Mouse (Mus musculus): ENCODE results near the gene Gamt. TPM values are rescaled to one million over a fixed set of nuclear protein-coding genes. Genes with fewer than 3 reads are reported as not detected.

Gamt gene
- polyA plus RNA-seq, 1 experiment from 2014 or later, result 24.3 TPM

- Histone ChIP-seq H3K27ac (no peak overlapping the region), H3K9ac (no peak overlapping the region), H3K36me3 (replicated peaks; ENCODE audit: control insufficient read depth, insufficient read depth) (peaks cover 45% of the 10 kb centered on the region), H3K4me3 (replicated peaks; ENCODE audit: low read length) (no peak overlapping the region), H3K4me1 (replicated peaks; ENCODE audit: control insufficient read depth, insufficient read depth, low read length) (peaks cover 2% of the 10 kb centered on the region), H3K9me3 (ENCODE audit: control insufficient read depth, low read length) (no peaks in the 10 kb centered on the region), H3K27me3 (ENCODE audit: control insufficient read depth, insufficient read depth, low read length) (no peaks in the 10 kb centered on the region), H3K4me2 (replicated peaks) (no peak overlapping the region)
- ATAC-seq (ENCODE audit: low FRiP score), result no peak
- DNase-seq (ENCODE audit: low spot score), result peak; percentile 55
- WGBS, result 36% methylated on average over 5 of the region's 5 CpGs
These were observed 15.9 kb downstream of the Gamt start for GRCm38 (mm10) chr10:80244791-80245399.

- WGBS, result 90% methylated on average over 3 of the region's 3 CpGs
- Histone ChIP-seq H3K9ac (no peak overlapping the region), H3K4me3 (replicated peaks; ENCODE audit: low read length) (no peak overlapping the region), H3K27ac (no peak overlapping the region), H3K36me3 (replicated peaks; ENCODE audit: control insufficient read depth, insufficient read depth) (peaks cover 68% of the 10 kb centered on the region), H3K4me2 (replicated peaks) (no peak overlapping the region), H3K4me1 (replicated peaks; ENCODE audit: control insufficient read depth, insufficient read depth, low read length) (no peaks in the 10 kb centered on the region; the same call in 1 of the 2 replicates), H3K9me3 (ENCODE audit: control insufficient read depth, low read length) (no peaks in the 10 kb centered on the region), H3K27me3 (ENCODE audit: control insufficient read depth, insufficient read depth, low read length) (no peaks in the 10 kb centered on the region)
- ATAC-seq (ENCODE audit: low FRiP score) (no peak), DNase-seq (ENCODE audit: low spot score) (no peak)
These were observed 18.2 kb downstream of the Gamt start for GRCm38 (mm10) chr10:80242607-80243006.

DNA sequence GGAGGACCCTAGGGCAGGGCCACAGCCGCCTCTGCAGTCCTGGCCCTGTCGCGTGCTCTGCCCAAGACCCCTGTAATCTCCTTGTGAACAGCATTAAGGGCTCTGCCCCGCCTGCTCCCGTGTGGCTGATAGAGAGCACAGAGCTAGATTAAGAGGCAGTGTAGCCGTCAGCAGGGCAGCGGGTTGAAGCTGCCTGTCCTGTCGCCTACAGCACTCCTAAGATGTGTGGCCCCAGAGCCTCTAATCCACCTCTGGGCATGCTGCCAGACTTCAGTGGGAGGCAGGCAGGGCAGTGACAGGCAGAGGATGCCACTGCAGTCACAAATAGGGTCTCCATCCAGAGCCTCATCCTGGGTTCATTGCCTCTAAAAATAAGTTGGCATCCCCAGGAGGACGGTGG, 18.7 kb downstream of the Gamt start:
- H3K4me2 ChIP-seq (replicated peaks), result no peak overlapping the region
- H3K27ac ChIP-seq, result no peak overlapping the region
- no peaks in the 10 kb centered on the region for H3K27me3 ChIP-seq (ENCODE audit: control insufficient read depth, insufficient read depth, low read length)
- no peak overlapping the region for H3K9ac ChIP-seq
- ATAC-seq (ENCODE audit: low FRiP score) (no peak), DNase-seq (ENCODE audit: low spot score) (no peak)
- no peaks in the 10 kb centered on the region for H3K9me3 ChIP-seq (ENCODE audit: control insufficient read depth, low read length)
- H3K4me3 ChIP-seq (replicated peaks; ENCODE audit: low read length), result no peak overlapping the region
- no peaks in the 10 kb centered on the region; the same call in 1 of the 2 replicates for H3K4me1 ChIP-seq (replicated peaks; ENCODE audit: control insufficient read depth, insufficient read depth, low read length)
- H3K36me3 ChIP-seq (replicated peaks; ENCODE audit: control insufficient read depth, insufficient read depth), result peaks cover 73% of the 10 kb centered on the region
- WGBS, result 63% methylated on average over 9 of the region's 9 CpGs

- H3K4me3 ChIP-seq (replicated peaks; ENCODE audit: low read length), result no peak overlapping the region
- no peaks in the 10 kb centered on the region for H3K4me1 ChIP-seq (replicated peaks; ENCODE audit: control insufficient read depth, insufficient read depth, low read length)
- H3K27ac ChIP-seq, result no peak overlapping the region
- 89% methylated on average over 6 of the region's 6 CpGs for WGBS
- peaks cover 95% of the 10 kb centered on the region for H3K36me3 ChIP-seq (replicated peaks; ENCODE audit: control insufficient read depth, insufficient read depth)
- H3K27me3 ChIP-seq (ENCODE audit: control insufficient read depth, insufficient read depth, low read length), result no peaks in the 10 kb centered on the region
- H3K9ac ChIP-seq, result no peak overlapping the region
- H3K9me3 ChIP-seq (ENCODE audit: control insufficient read depth, low read length), result no peaks in the 10 kb centered on the region
- H3K4me2 ChIP-seq (replicated peaks), result no peak overlapping the region
- no peak for ATAC-seq (ENCODE audit: low FRiP score)
- DNase-seq (ENCODE audit: low spot score), result no peak
These were observed 21.0 kb downstream of the Gamt start for GRCm38 (mm10) chr10:80239791-80240190.

GRCm38 (mm10) chr10:80238306-80238705, 22.5 kb downstream of the Gamt start:
- no peak overlapping the region for H3K27ac ChIP-seq
- no peak overlapping the region for H3K9ac ChIP-seq
- ATAC-seq (ENCODE audit: low FRiP score) (no peak), DNase-seq (ENCODE audit: low spot score) (no peak)
- peaks cover 99% of the 10 kb centered on the region for H3K36me3 ChIP-seq (replicated peaks; ENCODE audit: control insufficient read depth, insufficient read depth)
- no peaks in the 10 kb centered on the region for H3K9me3 ChIP-seq (ENCODE audit: control insufficient read depth, low read length)
- no peaks in the 10 kb centered on the region for H3K27me3 ChIP-seq (ENCODE audit: control insufficient read depth, insufficient read depth, low read length)
- WGBS, result 98% methylated on average over 3 of the region's 3 CpGs
- H3K4me1 ChIP-seq (replicated peaks; ENCODE audit: control insufficient read depth, insufficient read depth, low read length), result 0 out of 2 replicates have a peak, but pooled peaks cover 2% of the 10 kb centered on the region
- H3K4me3 ChIP-seq (replicated peaks; ENCODE audit: low read length), result no peak overlapping the region
- H3K4me2 ChIP-seq (replicated peaks), result no peak overlapping the region

DNA sequence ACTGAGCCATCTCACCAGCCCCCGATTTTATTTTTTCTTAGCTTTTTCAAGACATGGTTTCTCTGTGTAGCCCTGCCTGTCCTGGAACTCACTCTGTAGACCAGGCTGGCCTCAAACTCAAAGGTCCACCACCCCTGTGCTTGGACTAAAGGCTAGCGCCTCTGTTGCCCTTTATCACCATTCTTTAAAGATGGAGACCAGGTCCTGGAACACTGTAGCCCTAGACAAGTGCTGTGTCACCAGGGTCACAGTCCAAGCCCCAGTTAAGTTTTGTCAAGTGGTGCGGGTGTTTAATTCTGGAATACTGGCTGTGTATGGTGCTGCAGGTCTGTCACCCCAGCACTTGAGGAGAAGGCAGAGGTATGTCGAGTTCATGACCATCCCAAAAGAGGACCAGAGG, 23.8 kb downstream of the Gamt start:
- ATAC-seq (ENCODE audit: low FRiP score), result no peak
- Histone ChIP-seq H3K27ac (no peak overlapping the region), H3K36me3 (replicated peaks; ENCODE audit: control insufficient read depth, insufficient read depth) (peaks cover 99% of the 10 kb centered on the region), H3K4me1 (replicated peaks; ENCODE audit: control insufficient read depth, insufficient read depth, low read length) (0 out of 2 replicates have a peak, but pooled peaks cover 7% of the 10 kb centered on the region), H3K9ac (no peak overlapping the region), H3K9me3 (ENCODE audit: control insufficient read depth, low read length) (no peaks in the 10 kb centered on the region), H3K4me2 (replicated peaks) (no peak overlapping the region), H3K4me3 (replicated peaks; ENCODE audit: low read length) (no peak overlapping the region), H3K27me3 (ENCODE audit: control insufficient read depth, insufficient read depth, low read length) (no peaks in the 10 kb centered on the region)
- no peak for DNase-seq (ENCODE audit: low spot score)
- 88% methylated on average over 4 of the region's 4 CpGs for WGBS

GRCm38 (mm10) chr10:80236145-80236825, 24.5 kb downstream of the Gamt start:
- Histone ChIP-seq H3K4me2 (replicated peaks) (no peak overlapping the region), H3K4me1 (replicated peaks; ENCODE audit: control insufficient read depth, insufficient read depth, low read length) (0 out of 2 replicates have a peak, but pooled peaks cover 7% of the 10 kb centered on the region), H3K27ac (no peak overlapping the region), H3K9me3 (ENCODE audit: control insufficient read depth, low read length) (no peaks in the 10 kb centered on the region), H3K4me3 (replicated peaks; ENCODE audit: low read length) (no peak overlapping the region), H3K9ac (no peak overlapping the region), H3K27me3 (ENCODE audit: control insufficient read depth, insufficient read depth, low read length) (no peaks in the 10 kb centered on the region), H3K36me3 (replicated peaks; ENCODE audit: control insufficient read depth, insufficient read depth) (peaks cover 99% of the 10 kb centered on the region)
- no peak for DNase-seq (ENCODE audit: low spot score)
- 94% methylated on average over 13 of the region's 13 CpGs for WGBS
- no peak for ATAC-seq (ENCODE audit: low FRiP score)

GRCm38 (mm10) chr10:80227877-80228775, 32.7 kb downstream of the Gamt start:
- peak overlapping the region; percentile 74 for H3K4me3 ChIP-seq (replicated peaks; ENCODE audit: low read length)
- H3K9ac ChIP-seq, result peak overlapping the region; percentile 88
- H3K36me3 ChIP-seq (replicated peaks; ENCODE audit: control insufficient read depth, insufficient read depth), result peaks cover 41% of the 10 kb centered on the region
- peak overlapping the region; percentile 89 for H3K4me2 ChIP-seq (replicated peaks)
- H3K4me1 ChIP-seq (replicated peaks; ENCODE audit: control insufficient read depth, insufficient read depth, low read length), result peaks cover 29% of the 10 kb centered on the region
- 40% methylated on average over 15 of the region's 15 CpGs for WGBS
- H3K9me3 ChIP-seq (ENCODE audit: control insufficient read depth, low read length), result no peaks in the 10 kb centered on the region
- no peak for ATAC-seq (ENCODE audit: low FRiP score)
- peak overlapping the region; percentile 96 for H3K27ac ChIP-seq
- H3K27me3 ChIP-seq (ENCODE audit: control insufficient read depth, insufficient read depth, low read length), result no peaks in the 10 kb centered on the region
- DNase-seq (ENCODE audit: low spot score), result no peak

DNA sequence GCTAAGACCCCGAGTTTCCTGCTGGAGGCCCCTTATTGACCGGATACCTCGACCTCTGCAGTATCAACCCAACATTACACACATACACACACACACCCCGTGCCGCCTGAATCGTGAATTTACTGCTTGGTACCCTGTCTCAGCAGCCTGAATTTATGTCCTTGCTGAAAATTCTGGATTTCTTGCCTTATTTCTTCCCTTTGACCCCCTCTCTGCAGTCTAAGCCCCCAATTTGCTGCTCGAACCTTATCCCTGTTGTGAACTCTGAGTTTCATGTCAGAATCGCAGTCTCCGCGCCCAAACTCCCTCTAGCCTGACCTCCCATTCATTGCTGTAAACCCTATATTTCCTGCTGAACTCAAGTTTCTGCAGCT, 33.7 kb downstream of the Gamt start:
- peak overlapping the region; percentile 88 for H3K9ac ChIP-seq
- no peak for DNase-seq (ENCODE audit: low spot score)
- peak overlapping the region; percentile 89 for H3K4me2 ChIP-seq (replicated peaks)
- H3K27me3 ChIP-seq (ENCODE audit: control insufficient read depth, insufficient read depth, low read length), result no peaks in the 10 kb centered on the region
- H3K4me3 ChIP-seq (replicated peaks; ENCODE audit: low read length), result peak overlapping the region; percentile 74
- 0 out of 2 replicates have a peak, but pooled peaks have one; percentile 0 for ATAC-seq (ENCODE audit: low FRiP score)
- WGBS, result 7% methylated on average over 10 of the region's 10 CpGs
- peaks cover 31% of the 10 kb centered on the region for H3K36me3 ChIP-seq (replicated peaks; ENCODE audit: control insufficient read depth, insufficient read depth)
- H3K4me1 ChIP-seq (replicated peaks; ENCODE audit: control insufficient read depth, insufficient read depth, low read length), result peaks cover 26% of the 10 kb centered on the region
- H3K9me3 ChIP-seq (ENCODE audit: control insufficient read depth, low read length), result no peaks in the 10 kb centered on the region
- H3K27ac ChIP-seq, result peak overlapping the region; percentile 96

All from hindbrain, embryonic 14.5 days (tissue).